Mouse (Mus musculus) stomach, adult 2 months (tissue): ENCODE measurements around the gene Smarcad1. TPM values are rescaled to one million over a fixed set of nuclear protein-coding genes. Genes with fewer than 3 reads are reported as not detected.

Source experiments
- polyA plus RNA-seq: library from polyadenylated mRNA; depleted of rRNA; stranded (reverse); fragments of >200 nt; gene quantifications from 2 replicates; pipeline ENCODE4 v1.2.3, GENCODE M21; 2012; rRNA removed

Smarcad1 gene
- 1.5 and 1.8 TPM in 2 replicates for polyA plus RNA-seq

GRCm38 (mm10) chr6:65042491-65043171 is at the start of gene Smarcad1:
Gene Smarcad1, plus strand, starts transcription at chr6:65042583.

DNA sequence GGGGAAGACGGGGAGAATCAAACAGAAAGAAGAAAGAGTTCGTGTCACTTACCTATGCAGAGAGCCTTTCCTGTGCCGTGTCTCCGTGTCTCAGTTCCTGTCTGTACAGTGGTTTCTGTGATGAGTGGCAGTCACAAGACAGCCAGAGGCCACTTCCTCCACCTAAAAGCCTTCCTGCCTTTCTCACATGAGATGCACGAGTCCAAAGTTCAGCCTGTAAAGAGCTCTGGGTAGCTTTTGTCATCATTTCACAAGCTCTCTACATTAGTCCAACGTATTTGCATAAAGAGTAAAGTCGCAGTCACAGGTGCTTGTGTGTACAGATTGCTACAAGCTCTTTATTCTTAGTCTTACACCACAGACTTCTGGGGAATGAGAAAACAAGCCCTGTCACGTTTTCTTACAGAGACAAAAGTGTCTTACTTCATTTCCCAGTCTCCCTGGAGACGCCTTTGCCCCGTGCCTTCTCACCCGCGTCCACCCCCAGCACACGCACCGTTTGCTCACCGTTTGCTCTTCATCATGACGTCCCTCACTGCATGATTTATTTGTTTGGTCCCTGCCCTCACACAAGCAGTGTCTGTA is 102.3 kb downstream of the Smarcad1 start, which contains the start of gene Hpgds:
Gene Hpgds (minus strand): TSS at position 288 of the 585 bp plus-strand sequence.

Other genes with a start within 250 kb of the Smarcad1 start
- gene Hpgds, start 102.3 kb downstream of the Smarcad1 start, polyA plus RNA-seq = 0.08 TPM in 1 of 2 replicates, not detected in the other